Mouse (Mus musculus): Measurements from ENCODE around the gene Abhd11. TPM values are rescaled to one million over a fixed set of nuclear protein-coding genes. Genes with fewer than 3 reads are reported as not detected.

Abhd11 gene
- total and polyA plus RNA-seq, 2 experiments from 2014 or later = 55.6 to 100 TPM

- TF ChIP-seq EP300 (IDR thresholded peaks at IDR 0.05; ENCODE audit: low read depth) (no peak), CTCF (IDR thresholded peaks at IDR 0.05; ENCODE audit: low read depth) (peak; percentile 94)
- Histone ChIP-seq H3K4me1 (ENCODE audit: control insufficient read depth, insufficient read depth) (peaks cover 7% of the 10 kb centered on the region; the same call in 1 of the 2 replicates), H3K4me2 (ENCODE audit: low read depth, low read length) (peak overlapping the region; percentile 53), H3K27me3 (ENCODE audit: control insufficient read depth, insufficient read depth, low read length) (peaks cover 16% of the 10 kb centered on the region), H3K27ac (ENCODE audit: low read depth) (no peak overlapping the region), H3K4me3 (ENCODE audit: low read depth, low read length) (peak overlapping the region; percentile 22; the same call in 1 of the 2 replicates), H3K9ac (replicated peaks; ENCODE audit: low read depth, low read length) (no peak overlapping the region), H3K9me3 (replicated peaks; ENCODE audit: control insufficient read depth, low read length) (no peaks in the 10 kb centered on the region), H3K36me3 (replicated peaks; ENCODE audit: control insufficient read depth, insufficient read depth, low read length) (no peaks in the 10 kb centered on the region)
- DNase-seq (ENCODE audit: low spot score) (peak; percentile 62), ATAC-seq (ENCODE audit: insufficient read depth, low read depth) (peak; percentile 56)
- WGBS = 7% methylated on average over 10 of the region's 10 CpGs
Observed at GRCm38 (mm10) chr5:134965473-134965851, 43.5 kb upstream of the Abhd11 start.

GRCm38 (mm10) chr5:134965852-134966821 lies 42.8 kb upstream of the Abhd11 start:
- peak; percentile 41 for TF ChIP-seq CTCF (IDR thresholded peaks at IDR 0.05; ENCODE audit: low read depth)
- no peak for TF ChIP-seq EP300 (IDR thresholded peaks at IDR 0.05; ENCODE audit: low read depth)
- no peaks in the 10 kb centered on the region for H3K9me3 ChIP-seq (replicated peaks; ENCODE audit: control insufficient read depth, low read length)
- ATAC-seq (ENCODE audit: insufficient read depth, low read depth) (peak; percentile 47; the same call in 1 of the 2 replicates), DNase-seq (ENCODE audit: low spot score) (peak; percentile 43)
- WGBS = 7% methylated on average over 33 of the region's 33 CpGs
- H3K27ac ChIP-seq (ENCODE audit: low read depth) = no peak overlapping the region
- no peak overlapping the region for H3K9ac ChIP-seq (replicated peaks; ENCODE audit: low read depth, low read length)
- peaks cover 7% of the 10 kb centered on the region; the same call in 1 of the 2 replicates for H3K4me1 ChIP-seq (ENCODE audit: control insufficient read depth, insufficient read depth)
- no peaks in the 10 kb centered on the region for H3K36me3 ChIP-seq (replicated peaks; ENCODE audit: control insufficient read depth, insufficient read depth, low read length)
- peak overlapping the region; percentile 22 for H3K4me3 ChIP-seq (ENCODE audit: low read depth, low read length)
- H3K27me3 ChIP-seq (ENCODE audit: control insufficient read depth, insufficient read depth, low read length) = peaks cover 16% of the 10 kb centered on the region
- H3K4me2 ChIP-seq (ENCODE audit: low read depth, low read length) = peak overlapping the region; percentile 53

GRCm38 (mm10) chr5:134967164-134967944 lies 41.6 kb upstream of the Abhd11 start:
- no peak overlapping the region for H3K4me2 ChIP-seq (ENCODE audit: low read depth, low read length)
- TF ChIP-seq CTCF (IDR thresholded peaks at IDR 0.05; ENCODE audit: low read depth) = no peak
- no peak for TF ChIP-seq EP300 (IDR thresholded peaks at IDR 0.05; ENCODE audit: low read depth)
- DNase-seq (ENCODE audit: low spot score) = no peak
- no peaks in the 10 kb centered on the region for H3K9me3 ChIP-seq (replicated peaks; ENCODE audit: control insufficient read depth, low read length)
- H3K9ac ChIP-seq (replicated peaks; ENCODE audit: low read depth, low read length) = no peak overlapping the region
- ATAC-seq (ENCODE audit: insufficient read depth, low read depth) = no peak
- no peaks in the 10 kb centered on the region for H3K36me3 ChIP-seq (replicated peaks; ENCODE audit: control insufficient read depth, insufficient read depth, low read length)
- no peak overlapping the region for H3K4me3 ChIP-seq (ENCODE audit: low read depth, low read length)
- peaks cover 7% of the 10 kb centered on the region; the same call in 1 of the 2 replicates for H3K4me1 ChIP-seq (ENCODE audit: control insufficient read depth, insufficient read depth)
- no peak overlapping the region for H3K27ac ChIP-seq (ENCODE audit: low read depth)
- H3K27me3 ChIP-seq (ENCODE audit: control insufficient read depth, insufficient read depth, low read length) = peaks cover 16% of the 10 kb centered on the region
- 75% methylated on average over 20 of the region's 20 CpGs for WGBS

GRCm38 (mm10) chr5:134970671-134971070 lies 38.3 kb upstream of the Abhd11 start:
- Histone ChIP-seq H3K4me1 (ENCODE audit: control insufficient read depth, insufficient read depth) (peaks cover 10% of the 10 kb centered on the region; the same call in 1 of the 2 replicates), H3K9ac (replicated peaks; ENCODE audit: low read depth, low read length) (no peak overlapping the region), H3K4me2 (ENCODE audit: low read depth, low read length) (no peak overlapping the region), H3K4me3 (ENCODE audit: low read depth, low read length) (no peak overlapping the region), H3K27me3 (ENCODE audit: control insufficient read depth, insufficient read depth, low read length) (peaks cover 16% of the 10 kb centered on the region), H3K36me3 (replicated peaks; ENCODE audit: control insufficient read depth, insufficient read depth, low read length) (no peaks in the 10 kb centered on the region), H3K9me3 (replicated peaks; ENCODE audit: control insufficient read depth, low read length) (no peaks in the 10 kb centered on the region), H3K27ac (ENCODE audit: low read depth) (no peak overlapping the region)
- DNase-seq (ENCODE audit: low spot score) (no peak), ATAC-seq (ENCODE audit: insufficient read depth, low read depth) (no peak)
- no peak for TF ChIP-seq CTCF (IDR thresholded peaks at IDR 0.05; ENCODE audit: low read depth)
- TF ChIP-seq EP300 (IDR thresholded peaks at IDR 0.05; ENCODE audit: low read depth) = no peak
- WGBS = 40% methylated on average over 8 of the region's 8 CpGs

GRCm38 (mm10) chr5:134973081-134973480 lies 35.9 kb upstream of the Abhd11 start:
- Histone ChIP-seq H3K27ac (ENCODE audit: low read depth) (no peak overlapping the region), H3K36me3 (replicated peaks; ENCODE audit: control insufficient read depth, insufficient read depth, low read length) (no peaks in the 10 kb centered on the region)
- no peak for ATAC-seq (ENCODE audit: insufficient read depth, low read depth)

More at GRCm38 (mm10) chr5:134973081-134973480, 35.9 kb upstream of the Abhd11 start:
- Histone ChIP-seq H3K9ac (replicated peaks; ENCODE audit: low read depth, low read length) (no peak overlapping the region), H3K9me3 (replicated peaks; ENCODE audit: control insufficient read depth, low read length) (no peaks in the 10 kb centered on the region), H3K27me3 (ENCODE audit: control insufficient read depth, insufficient read depth, low read length) (no peaks in the 10 kb centered on the region), H3K4me2 (ENCODE audit: low read depth, low read length) (no peak overlapping the region), H3K4me1 (ENCODE audit: control insufficient read depth, insufficient read depth) (peaks cover 4% of the 10 kb centered on the region; the same call in 1 of the 2 replicates), H3K4me3 (ENCODE audit: low read depth, low read length) (no peak overlapping the region)
- DNase-seq (ENCODE audit: low spot score) = no peak
- TF ChIP-seq EP300 (IDR thresholded peaks at IDR 0.05; ENCODE audit: low read depth) (no peak), CTCF (IDR thresholded peaks at IDR 0.05; ENCODE audit: low read depth) (no peak)

Data from heart, postnatal 0 days (tissue).